Mouse (Mus musculus) G1E-ER4 (cell line): ENCODE results near the gene Tmem30c. TPM values are rescaled to one million over a fixed set of nuclear protein-coding genes. Genes with fewer than 3 reads are reported as not detected.

Source experiments
- GATA1 ChIP-seq: IDR thresholded peaks from one replicate; pipeline ENCODE4 v1.8.0; 2012; ENCODE audit warnings: low read length, inconsistent platforms
- polyA plus RNA-seq: library from polyadenylated mRNA; stranded (reverse); fragments of >175 nt; gene quantifications from 2 replicates; pipeline ENCODE4 v1.2.3, GENCODE M21; 2012

The Tmem30c gene
- polyA plus RNA-seq, 1 experiment, result not detected

DNA sequence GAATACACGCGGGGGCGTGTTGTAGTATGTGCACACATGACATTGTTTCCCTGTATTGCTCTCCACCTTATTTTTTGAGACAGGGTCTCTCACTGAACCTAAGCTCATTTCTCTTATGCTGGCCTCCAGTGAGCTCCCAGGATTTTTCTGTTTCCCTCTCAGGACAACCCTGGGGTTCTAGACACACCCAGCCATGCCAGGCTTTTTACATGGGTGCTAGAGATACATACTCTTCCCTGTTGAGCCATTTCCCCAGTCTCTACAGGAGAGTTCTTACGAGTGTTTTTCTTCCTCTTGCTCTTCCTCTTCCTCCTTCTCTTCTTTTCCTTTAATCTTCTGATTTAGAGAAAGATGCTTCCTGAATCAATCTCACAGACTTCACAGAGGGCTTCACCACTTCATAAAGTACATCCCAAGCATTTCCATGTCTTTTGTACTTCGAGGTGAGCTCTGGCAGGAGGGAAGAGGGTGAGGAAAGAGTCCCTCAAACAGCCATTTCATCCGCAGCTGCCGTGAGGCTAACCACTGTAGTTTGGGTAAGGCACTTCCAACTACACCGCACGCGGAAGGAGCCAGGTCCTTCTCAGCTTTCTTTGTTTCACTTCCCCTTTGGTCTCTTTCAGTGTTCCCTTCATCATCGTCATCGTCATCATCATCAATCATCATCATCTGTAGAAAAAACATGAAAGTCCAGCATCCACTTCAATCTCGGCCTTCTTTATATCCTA is 33.1 kb downstream of the Tmem30c start:
- no peak for TF ChIP-seq GATA1

DNA sequence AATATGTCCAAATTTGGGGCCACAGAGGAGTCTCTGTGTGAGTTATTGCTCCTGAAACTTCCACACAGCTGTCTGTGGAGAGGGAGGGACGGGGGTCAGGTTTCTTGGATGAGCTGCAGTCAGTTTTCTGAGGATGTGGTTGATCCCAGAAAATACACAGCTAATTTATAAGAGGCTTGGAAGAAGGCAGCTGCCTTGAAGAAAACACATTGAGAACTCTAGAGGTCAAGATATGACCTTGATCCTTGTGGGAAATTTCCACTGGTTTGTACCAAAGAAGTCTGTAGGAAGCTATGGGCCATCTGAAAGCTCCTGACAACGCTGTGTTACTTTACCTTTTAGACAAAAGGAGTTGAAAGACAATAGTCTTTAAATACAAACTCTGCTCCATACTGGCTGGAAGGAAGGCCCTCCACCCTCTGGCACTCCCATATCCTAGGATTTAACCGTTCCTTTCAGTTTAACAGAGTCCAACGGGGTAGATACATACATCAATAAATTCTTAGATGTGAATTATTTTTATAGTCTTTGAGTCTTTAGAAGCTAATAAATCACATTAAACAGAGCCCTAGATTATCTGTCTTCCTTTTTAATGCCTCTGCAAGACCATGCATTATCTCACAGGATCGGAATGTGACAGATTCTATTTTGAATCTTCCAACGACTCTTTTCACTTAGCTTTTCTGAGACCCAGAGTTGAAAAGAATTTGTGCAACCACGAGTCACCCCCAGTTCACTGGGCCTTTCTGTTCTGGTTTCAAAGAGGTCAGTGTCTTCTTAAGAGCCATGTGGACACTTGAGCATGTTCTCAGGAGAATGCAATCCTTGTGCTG is 40.9 kb downstream of the Tmem30c start:
- no peak for TF ChIP-seq GATA1

DNA sequence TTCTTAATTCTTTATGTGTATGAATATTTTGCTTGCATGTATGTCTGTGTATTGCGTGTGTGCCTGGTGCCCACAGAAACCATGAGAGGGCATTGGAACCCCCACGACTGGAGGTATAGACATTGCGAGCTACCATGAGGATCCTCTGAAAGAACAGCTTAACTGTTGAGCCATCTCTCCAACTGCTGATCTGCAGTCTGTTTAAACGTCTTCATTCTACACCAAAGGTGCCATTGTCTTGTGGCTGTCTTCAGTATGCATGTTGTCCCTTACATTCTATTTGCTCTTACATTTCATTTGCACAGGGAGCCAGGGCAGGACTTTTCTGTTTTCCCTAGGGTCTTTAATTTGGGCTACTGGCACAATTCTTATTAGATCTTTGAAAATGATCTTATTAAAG is 41.7 kb downstream of the Tmem30c start:
- no peak for TF ChIP-seq GATA1

DNA sequence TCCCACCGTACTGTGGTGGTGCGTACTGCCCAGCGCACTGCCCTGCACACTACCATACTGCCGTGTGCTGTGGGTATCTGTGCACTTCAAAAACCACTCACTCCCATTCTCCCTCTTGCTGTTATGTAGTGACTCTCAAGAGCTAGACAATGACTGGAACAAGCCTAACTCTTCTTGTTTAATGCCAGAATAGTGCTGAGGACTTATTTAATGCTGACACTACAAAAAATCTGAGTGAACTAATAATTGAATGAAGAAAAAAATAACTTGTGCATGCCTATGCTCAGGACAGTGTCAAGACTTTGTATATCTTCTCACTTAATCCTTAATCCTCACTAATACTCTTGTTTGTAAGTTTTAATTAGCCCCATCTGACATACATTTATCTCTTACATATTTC is 45.2 kb downstream of the Tmem30c start:
- TF ChIP-seq GATA1, result no peak

DNA sequence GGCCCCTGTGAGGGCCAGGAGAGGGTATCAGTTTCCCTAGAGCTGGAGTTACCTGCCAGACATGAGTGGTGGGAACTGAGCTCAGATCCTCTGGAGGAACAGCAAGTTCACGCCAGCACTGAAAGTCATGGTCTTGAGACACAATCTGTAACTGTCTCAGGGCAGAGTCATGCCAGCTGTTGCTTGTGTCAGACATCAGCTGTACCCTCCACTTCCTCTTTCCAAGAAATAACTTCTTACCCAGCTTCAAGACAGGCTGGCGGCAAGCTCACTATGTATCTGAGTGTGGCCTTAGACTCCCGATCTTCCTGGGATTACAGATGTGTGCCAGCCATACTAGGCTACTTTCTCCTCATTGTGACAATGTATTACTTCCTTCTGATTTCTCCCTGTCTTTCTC is 46.1 kb downstream of the Tmem30c start:
- TF ChIP-seq GATA1, result no peak

DNA sequence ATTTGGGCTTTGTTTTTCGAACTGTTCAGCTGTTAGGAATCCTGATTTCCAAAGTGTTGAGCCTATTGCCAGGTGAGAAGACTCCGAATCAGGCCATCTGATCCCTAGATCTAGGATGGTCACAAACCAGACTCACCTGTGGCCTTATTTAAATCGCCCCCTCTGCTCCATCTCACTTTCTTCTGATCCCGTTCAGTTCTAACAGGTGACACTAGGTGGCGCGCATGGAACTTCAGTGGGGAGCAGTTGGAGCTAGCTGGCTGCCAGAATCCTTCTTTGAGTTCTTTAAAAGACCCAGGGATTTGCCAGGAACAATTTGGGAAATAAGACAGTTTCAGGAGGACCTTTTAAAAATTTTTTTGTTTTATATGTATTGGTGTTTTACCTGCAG is 48.8 kb downstream of the Tmem30c start:
- TF ChIP-seq GATA1, result no peak

DNA sequence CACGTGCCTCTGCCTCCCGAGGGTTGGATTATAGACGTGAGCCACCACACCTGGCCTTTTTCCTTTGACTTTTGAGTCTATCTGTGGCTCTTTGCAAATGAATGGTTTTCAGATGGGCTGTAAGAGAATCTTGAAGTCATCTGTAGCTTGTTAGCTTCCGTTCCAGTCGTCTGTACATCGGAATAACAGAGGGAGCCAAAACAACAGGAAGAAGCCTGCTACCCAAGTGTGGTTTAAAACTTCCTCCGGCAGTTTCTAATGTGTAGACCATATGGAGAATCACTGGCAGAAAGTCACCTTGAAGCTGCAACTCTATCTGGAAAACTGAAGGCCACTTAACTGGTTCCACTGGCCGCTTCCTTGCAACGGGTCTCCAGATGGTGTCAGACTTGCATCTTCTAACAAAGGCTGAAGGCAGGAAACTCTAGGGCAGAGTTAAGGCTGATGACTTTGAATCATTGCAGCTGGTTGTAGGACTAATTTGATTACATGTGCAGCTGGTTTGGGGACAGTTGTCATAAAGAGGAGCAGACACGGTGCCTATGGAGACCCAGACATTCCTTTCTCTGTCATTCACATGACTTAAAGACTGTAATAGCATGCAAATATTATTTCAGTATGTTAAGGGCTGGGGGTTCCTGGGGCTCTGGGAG is 49.3 kb downstream of the Tmem30c start:
- TF ChIP-seq GATA1, result no peak

DNA sequence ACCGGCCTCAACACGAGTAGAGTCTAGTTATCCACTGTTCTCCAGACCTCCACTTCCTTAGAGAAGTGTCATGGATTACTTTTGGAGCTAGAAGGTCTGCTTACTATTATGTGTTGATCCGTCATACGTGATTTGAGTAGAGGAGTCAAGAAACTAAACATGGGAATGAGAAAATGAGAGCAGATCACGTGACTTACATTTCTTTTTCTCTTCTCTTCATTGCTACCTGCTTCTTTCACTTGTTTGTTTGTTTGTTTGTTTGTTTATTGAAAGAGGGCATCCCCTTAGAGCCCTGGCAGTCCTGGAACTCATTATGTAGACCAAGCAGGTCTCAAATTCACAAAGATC is 49.8 kb downstream of the Tmem30c start:
- TF ChIP-seq GATA1, result no peak

DNA sequence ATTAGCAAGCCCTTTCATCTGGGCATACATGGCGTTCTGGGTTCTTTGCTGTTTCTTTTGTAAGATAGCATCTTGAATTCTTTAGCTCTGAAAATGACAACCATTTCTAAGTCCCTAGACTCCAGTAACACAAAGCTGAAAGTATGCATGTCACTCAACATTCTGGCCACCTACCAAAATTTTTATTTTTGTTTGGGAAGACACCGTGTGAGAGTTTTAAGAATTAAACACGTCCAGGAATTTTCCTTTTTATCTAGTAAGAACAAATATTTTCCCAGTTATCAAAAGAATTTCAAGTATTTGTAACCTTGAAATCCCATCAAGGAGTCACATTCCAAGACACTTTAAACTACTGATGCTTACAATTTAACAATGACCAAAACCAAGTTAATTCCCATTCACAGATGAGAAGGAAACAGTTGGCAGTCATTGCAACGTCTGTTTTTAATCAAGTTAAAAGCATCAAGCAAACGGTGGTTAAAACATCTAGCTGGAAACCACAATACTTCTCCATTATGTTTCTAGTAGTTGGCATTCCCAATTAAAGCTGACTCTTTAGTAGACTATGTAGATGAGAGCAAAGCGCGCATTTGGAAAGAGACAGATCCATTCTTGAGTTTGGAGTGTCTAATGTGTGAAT is 56.7 kb downstream of the Tmem30c start:
- TF ChIP-seq GATA1, result no peak

DNA sequence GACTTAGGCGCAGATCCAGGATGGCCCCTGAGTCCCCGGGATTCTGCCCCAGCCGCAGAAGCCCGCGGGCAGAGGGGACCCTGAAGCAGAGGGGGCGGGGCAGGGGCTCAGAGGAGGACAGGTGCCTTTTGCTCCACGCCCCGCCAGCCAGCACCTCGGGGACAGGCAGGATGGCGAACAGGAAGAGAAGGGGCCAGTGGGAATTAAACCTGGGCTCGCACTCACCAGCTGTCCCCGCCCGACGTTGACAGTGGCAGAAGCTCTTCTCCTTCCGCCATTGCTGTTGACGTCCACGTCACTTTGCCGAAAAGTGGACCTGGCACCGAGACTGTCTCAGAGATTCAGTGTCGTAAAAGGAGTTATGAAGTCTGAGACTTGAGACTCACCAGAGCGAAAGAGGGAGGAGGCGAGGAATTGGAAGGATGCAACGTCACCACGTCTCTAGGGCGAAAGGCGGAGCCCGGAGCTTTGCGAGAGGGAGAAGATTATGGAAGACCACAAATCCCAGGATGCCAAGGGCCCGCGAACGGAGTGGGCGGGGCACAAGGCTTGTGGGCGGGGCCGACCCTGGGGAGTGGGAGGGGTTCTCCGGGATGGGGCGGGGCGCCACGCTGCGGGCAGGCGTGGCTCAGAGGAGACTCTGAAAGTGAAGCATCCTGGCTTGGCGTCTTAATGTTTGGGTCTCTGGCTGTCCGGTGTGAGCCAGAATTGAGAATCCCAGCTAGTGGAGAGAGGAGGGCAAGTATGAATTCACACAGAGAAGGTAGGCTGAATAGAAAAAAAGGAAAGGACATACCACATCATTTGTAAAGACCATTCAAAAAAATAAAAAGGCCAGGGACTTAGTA is 61.4 kb downstream of the Tmem30c start, which contains the start of gene Tbc1d23:
Gene Tbc1d23 (minus strand): TSS at position 416 of the 848 bp plus-strand sequence.
- TF ChIP-seq GATA1, result no peak

DNA sequence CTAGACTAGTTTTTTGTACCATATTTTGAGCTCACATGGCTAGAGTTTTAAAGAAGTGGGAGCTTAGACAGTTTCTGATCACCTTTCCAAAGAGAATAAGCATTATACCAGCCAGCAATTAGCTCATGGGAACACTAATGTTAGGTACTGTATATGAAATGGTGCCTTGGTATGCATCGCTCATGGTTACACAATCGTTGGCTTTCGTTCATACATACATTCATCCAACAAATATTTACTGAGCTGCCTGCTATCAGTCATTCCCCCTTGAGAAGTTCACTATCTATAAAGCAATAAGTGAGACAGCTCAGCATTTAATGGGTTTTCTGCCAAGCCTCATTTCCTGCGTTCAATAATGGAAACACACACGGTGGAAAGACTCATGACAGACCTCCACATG is 66.2 kb downstream of the Tmem30c start:
- no peak for TF ChIP-seq GATA1

DNA sequence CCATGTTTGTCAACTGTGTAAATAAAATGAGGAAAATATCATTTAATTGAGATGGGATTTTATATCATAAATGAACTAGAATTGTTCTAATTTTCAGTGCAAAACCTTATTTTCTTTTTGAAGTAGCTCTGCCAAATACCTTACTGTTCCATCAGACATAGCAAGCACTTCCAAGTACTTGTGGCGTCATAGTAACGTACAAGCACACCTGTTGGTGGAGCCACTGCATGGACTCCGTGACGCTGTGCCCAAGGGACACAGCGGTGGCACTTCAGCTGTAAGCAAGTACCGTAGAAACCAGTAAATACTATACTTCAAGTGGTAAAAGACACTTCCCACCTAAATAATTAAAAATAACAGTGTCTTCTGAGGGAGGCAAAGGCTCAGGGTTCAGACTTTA is 72.3 kb downstream of the Tmem30c start:
- no peak for TF ChIP-seq GATA1

Other genes with a start within 250 kb of the Tmem30c start
- gene Tmem45a2, start 221.5 kb downstream of the Tmem30c start, polyA plus RNA-seq, result not detected in 2 replicates
- 58.9 and 82.6 TPM in 2 replicates for gene Tomm70a, start 171.2 kb downstream of the Tmem30c start, polyA plus RNA-seq
- gene Nit2, start 125.5 kb downstream of the Tmem30c start, polyA plus RNA-seq, result 2.0 and 6.5 TPM in 2 replicates
- gene Tbc1d23, start 61.4 kb downstream of the Tmem30c start, polyA plus RNA-seq, result 0.40 and 0.64 TPM in 2 replicates
- gene Filip1l, start 60.2 kb upstream of the Tmem30c start, polyA plus RNA-seq, result not detected in 2 replicates